Mouse (Mus musculus): ENCODE measurements at regions not wholly inside any gene's neighbourhood (a gene's known extent, or its start where the extent isn't known, plus 50 kb on each side); places are given as distances from the start of the nearest gene placed in this dataset.

DNA sequence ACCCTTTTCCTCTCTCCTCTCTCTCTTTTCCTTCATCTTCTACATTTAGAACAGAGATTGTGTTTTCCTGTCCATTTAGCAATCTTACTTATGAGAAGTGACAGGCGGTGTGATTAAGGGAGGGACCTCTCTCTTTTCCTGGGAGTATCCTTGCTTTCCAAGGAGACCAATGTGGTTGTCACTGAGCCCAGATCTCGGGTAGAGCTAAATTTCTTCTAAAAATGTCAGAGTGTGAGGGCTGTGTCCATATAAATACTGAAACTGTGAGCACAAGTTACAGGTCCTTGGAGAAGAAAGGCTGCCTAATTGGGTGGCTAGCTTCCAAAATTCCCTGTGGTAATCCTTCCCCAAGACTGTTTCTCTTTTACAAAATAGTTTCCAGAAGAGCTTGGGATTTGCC, 166.4 kb upstream of the Arhgap20 start:
- no peak for TF ChIP-seq ZNF384 (IDR thresholded peaks at IDR 0.05; ENCODE audit: low read depth, low read length)
- no peak for TF ChIP-seq ZC3H11A (IDR thresholded peaks at IDR 0.05; ENCODE audit: borderline replicate concordance, low read depth, low read length)
- TF ChIP-seq MAFK (IDR thresholded peaks at IDR 0.05; ENCODE audit: insufficient read depth, low read depth, low read length) = no peak
- TF ChIP-seq HCFC1 (IDR thresholded peaks at IDR 0.05; ENCODE audit: borderline replicate concordance, insufficient read depth, low read length) = no peak
- TF ChIP-seq CHD2 (IDR thresholded peaks at IDR 0.05; ENCODE audit: low read depth, low read length) = no peak
